Mouse (Mus musculus) forebrain, postnatal 0 days (tissue): ENCODE measurements at regions not wholly inside any gene's neighbourhood (a gene's known extent, or its start where the extent isn't known, plus 50 kb on each side); places are given as distances from the start of the nearest gene placed in this dataset.
A peak's percentile ranks its signal among the peaks of the same experiment; 100 is the strongest.

Experiments used
- ATAC-seq: fragments of 200-750 bp; cut with Nextera tagmentation; 2 replicates; pipeline ENCODE4 v1.8.0; 2017; ENCODE audit warnings: mild to moderate bottlenecking, moderate library complexity
- DNase-seq: peaks from one replicate; pipeline ENCODE4 v3.0.0-alpha.2; 2015
- H3K27ac ChIP-seq: fragments of 300-500 bp; sonication (generic); 2 replicates; pipeline ENCODE4 v1.5.1; 2014; ENCODE audit warnings: low read depth, mild to moderate bottlenecking, antibody characterized with exemption, low read length, moderate library complexity, mixed read lengths
- H3K27me3 ChIP-seq: fragments of 300-500 bp; sonication (generic); 2 replicates; pipeline ENCODE4 v1.6.1; 2014; ENCODE audit warnings: mild to moderate bottlenecking, low read length, mixed read lengths; ENCODE audit not compliant: insufficient read depth
- H3K36me3 ChIP-seq: fragments of 300-500 bp; sonication (generic); 2 replicates; pipeline ENCODE4 v1.6.1; 2014; ENCODE audit warnings: mild to moderate bottlenecking, moderate library complexity; ENCODE audit not compliant: insufficient read depth
- H3K4me1 ChIP-seq: fragments of 300-500 bp; sonication (generic); 2 replicates; pipeline ENCODE4 v1.6.1; 2014; ENCODE audit warnings: antibody characterized with exemption; ENCODE audit not compliant: insufficient read depth
- H3K4me2 ChIP-seq: fragments of 300-500 bp; sonication (generic); 2 replicates; pipeline ENCODE4 v1.6.1; 2014; ENCODE audit warnings: low read depth, mild to moderate bottlenecking, moderate library complexity
- H3K4me3 ChIP-seq: fragments of 300-500 bp; sonication (generic); 2 replicates; pipeline ENCODE4 v1.5.1; 2014; ENCODE audit warnings: low read depth, low read length, mixed read lengths
- H3K9ac ChIP-seq: fragments of 300-500 bp; sonication (generic); 2 replicates; pipeline ENCODE4 v1.6.1; 2014; ENCODE audit warnings: mild to moderate bottlenecking
- H3K9me3 ChIP-seq: fragments of 300-500 bp; sonication (generic); 2 replicates; pipeline ENCODE4 v1.6.1; 2016; ENCODE audit warnings: low read length
- CTCF ChIP-seq: sonication (generic); IDR thresholded peaks from 2 replicates; pipeline ENCODE4 v1.5.1; 2016; ENCODE audit warnings: antibody characterized with exemption, control low read depth, low read depth
- WGBS: fragments of 180-500 bp; shearing (Covaris S2); extraction: QIAGEN DNeasy Blood & Tissue Kit; methylation state at CpG from one replicate; pipeline ENCODE4 v1.1.7; 2014; 5-methylcytosine and 5-hydroxymethylcytosine counted together

DNA sequence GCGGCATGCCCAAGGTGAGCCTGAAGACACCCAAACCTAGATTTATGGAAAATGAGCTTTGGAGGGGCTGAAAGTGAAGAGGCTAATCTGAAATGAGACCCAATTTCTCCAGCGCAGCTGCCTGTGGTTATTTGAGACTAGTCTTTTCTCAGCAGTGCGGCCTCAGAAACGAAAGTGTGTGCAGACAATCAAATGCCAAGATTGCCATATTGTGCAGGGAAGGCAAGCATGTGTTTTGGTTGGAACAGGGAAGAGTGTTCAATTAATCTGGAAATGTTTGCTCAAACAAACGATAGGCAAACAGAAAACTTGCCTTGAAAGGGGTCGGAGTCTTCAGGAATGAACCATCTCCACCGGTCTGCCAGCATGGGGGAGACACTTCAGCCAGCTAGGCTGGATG, 178.2 kb upstream of the Mast4 start:
- Histone ChIP-seq H3K27ac (no peak overlapping the region), H3K36me3 (no peaks in the 10 kb centered on the region), H3K27me3 (no peaks in the 10 kb centered on the region; the same call in 1 of the 2 replicates), H3K9ac (no peak overlapping the region), H3K4me3 (no peak overlapping the region), H3K4me1 (no peaks in the 10 kb centered on the region), H3K4me2 (no peak overlapping the region), H3K9me3 (no peaks in the 10 kb centered on the region)
- WGBS = 58% methylated on average over 7 of the region's 7 CpGs
- peak; percentile 63 for DNase-seq
- TF ChIP-seq CTCF = no peak
- ATAC-seq = peak; percentile 56; the same call in 1 of the 2 replicates

DNA sequence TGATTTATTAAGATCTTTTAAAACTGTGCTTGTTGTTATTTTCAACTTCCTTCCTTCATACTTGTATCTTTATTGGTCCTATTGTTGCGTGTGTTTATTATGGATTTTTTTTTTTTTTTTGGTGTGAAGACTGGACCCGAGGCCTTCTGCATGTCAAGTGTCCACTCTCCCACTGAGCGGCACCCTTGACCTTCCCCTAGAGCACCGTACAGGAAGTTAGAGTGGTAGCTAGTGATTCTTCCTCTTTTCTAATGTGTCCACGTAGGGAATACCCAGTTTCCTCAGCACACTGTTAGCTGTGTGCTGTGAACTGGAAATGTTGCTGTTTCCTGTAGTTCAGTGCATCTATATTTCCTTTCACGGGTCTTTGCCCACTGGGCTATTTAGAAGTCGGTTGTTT, 170.7 kb upstream of the Mast4 start:
- no peak overlapping the region for H3K4me3 ChIP-seq
- ATAC-seq (no peak), DNase-seq (no peak)
- H3K4me1 ChIP-seq = no peaks in the 10 kb centered on the region
- H3K9me3 ChIP-seq = no peaks in the 10 kb centered on the region
- H3K27me3 ChIP-seq = no peaks in the 10 kb centered on the region; the same call in 1 of the 2 replicates
- H3K9ac ChIP-seq = no peak overlapping the region
- no peak overlapping the region for H3K4me2 ChIP-seq
- no peak overlapping the region for H3K27ac ChIP-seq
- TF ChIP-seq CTCF = no peak
- WGBS = 89% methylated on average over 7 of the region's 7 CpGs
- no peaks in the 10 kb centered on the region for H3K36me3 ChIP-seq

DNA sequence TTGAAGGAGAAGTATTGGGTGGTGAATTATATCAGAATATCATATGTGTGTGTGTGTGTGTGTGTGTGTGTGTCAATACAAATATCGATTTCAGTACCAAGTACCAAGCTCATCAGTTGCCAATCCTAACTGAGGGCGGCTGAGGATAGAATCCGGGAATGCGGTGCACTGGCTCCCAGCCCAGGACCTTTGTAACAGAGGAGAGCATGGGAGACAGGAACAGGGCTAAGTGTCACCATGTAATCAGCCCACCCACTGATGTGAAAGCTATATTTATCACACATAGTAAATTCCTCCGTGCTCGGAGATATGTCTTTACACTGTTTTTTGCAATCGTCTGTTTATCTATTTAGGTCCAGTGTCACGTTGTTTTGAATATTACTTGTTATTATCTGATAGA, 165.1 kb upstream of the Mast4 start:
- ATAC-seq (no peak), DNase-seq (no peak)
- H3K9ac ChIP-seq = no peak overlapping the region
- H3K36me3 ChIP-seq = no peaks in the 10 kb centered on the region
- H3K9me3 ChIP-seq = no peaks in the 10 kb centered on the region
- no peaks in the 10 kb centered on the region for H3K4me1 ChIP-seq
- H3K4me2 ChIP-seq = no peak overlapping the region
- TF ChIP-seq CTCF = no peak
- H3K27me3 ChIP-seq = no peaks in the 10 kb centered on the region
- 73% methylated on average over 8 of the region's 8 CpGs for WGBS
- no peak overlapping the region for H3K27ac ChIP-seq
- no peak overlapping the region for H3K4me3 ChIP-seq

DNA sequence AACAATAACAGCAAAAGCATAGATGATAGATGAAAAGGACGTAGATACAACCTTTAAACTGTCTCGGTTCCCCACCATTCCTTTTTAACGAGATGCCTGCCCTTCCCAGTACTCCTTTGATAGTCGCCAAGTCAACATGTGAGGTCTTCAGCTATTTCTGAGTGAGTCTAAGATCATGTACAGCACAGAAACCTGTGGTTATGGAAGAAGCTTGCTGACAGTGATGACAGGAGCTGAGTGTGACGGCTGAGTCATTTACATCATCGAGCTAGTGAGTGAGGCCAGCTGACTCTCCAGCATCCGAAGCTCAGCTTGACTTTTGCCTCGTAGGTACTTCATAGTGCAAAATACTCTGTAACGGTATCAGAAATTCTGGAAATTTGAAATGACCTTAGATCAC, 160.1 kb upstream of the Mast4 start:
- DNase-seq (no peak), ATAC-seq (no peak)
- 79% methylated on average over 9 of the region's 9 CpGs for WGBS
- Histone ChIP-seq H3K4me3 (no peak overlapping the region), H3K36me3 (no peaks in the 10 kb centered on the region), H3K4me1 (no peaks in the 10 kb centered on the region), H3K9me3 (no peaks in the 10 kb centered on the region), H3K4me2 (no peak overlapping the region), H3K27me3 (no peaks in the 10 kb centered on the region), H3K27ac (no peak overlapping the region), H3K9ac (no peak overlapping the region)
- TF ChIP-seq CTCF = no peak

DNA sequence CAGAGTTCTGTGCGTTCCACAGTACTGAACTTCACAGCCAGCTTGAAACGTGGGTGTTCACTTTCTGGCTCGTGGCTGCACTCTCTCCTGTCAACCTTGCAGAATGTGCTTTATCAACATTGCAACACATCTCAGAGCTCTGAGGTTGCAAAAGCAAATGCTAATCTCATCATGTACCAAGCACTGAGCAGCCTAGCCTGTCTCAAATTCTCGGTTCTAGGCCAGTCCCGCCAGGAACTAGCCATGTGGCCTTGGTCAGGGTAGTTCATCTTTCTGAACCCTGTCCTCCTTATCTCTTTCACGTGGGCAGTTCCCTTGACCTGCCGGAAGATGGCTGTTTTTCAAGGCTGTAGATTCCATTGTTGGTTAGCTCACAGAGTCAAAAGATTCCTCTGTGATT, 159.3 kb upstream of the Mast4 start:
- DNase-seq (no peak), ATAC-seq (no peak)
- H3K4me2 ChIP-seq = no peak overlapping the region
- no peaks in the 10 kb centered on the region for H3K9me3 ChIP-seq
- no peak overlapping the region for H3K4me3 ChIP-seq
- H3K36me3 ChIP-seq = no peaks in the 10 kb centered on the region
- H3K27me3 ChIP-seq = no peaks in the 10 kb centered on the region
- no peak for TF ChIP-seq CTCF
- no peak overlapping the region for H3K9ac ChIP-seq
- 85% methylated on average over 7 of the region's 7 CpGs for WGBS
- H3K27ac ChIP-seq = no peak overlapping the region
- no peaks in the 10 kb centered on the region for H3K4me1 ChIP-seq

DNA sequence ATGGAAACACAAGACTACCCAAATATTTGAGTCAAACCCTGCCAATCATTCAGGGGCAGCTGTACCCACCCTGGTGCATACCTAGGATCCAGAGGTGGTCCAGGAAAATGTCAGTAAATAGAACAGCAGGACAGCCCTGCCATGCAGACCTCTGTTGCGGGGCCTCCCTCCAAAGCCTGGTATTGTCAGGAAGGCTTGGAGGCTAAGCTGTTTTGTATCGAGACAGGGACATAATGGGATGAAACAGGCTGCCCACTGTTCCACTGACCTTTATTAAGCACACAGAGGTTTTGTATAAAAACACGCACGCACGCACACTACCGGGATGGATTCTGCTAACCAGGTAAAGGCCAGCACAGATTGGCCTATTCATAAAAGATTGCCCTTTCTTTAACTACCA, 155.8 kb upstream of the Mast4 start:
- no peak for TF ChIP-seq CTCF
- H3K36me3 ChIP-seq = no peaks in the 10 kb centered on the region

DNA sequence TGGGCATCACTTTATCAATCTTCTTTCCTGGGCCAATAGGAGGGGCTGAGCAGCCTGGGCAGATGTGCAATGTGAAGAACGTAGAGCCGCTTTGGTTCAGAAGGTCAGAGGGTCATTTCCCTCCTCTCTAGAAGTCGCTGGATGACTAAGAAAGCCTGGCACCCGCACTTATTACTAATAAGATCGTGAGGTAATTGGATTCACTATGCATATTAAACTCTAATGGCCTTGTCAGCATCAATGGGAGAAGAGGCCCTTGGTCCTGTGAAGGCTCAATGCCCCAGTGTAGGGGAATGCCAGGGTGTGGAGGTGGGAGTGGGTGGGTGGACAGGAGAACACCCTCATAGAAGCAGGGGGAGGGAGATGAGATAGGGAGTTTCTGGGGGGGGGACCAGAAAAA, 149.8 kb upstream of the Mast4 start:
- TF ChIP-seq CTCF = no peak
- no peak for ATAC-seq
- WGBS = 57% methylated on average over 5 of the region's 5 CpGs
- no peak overlapping the region for H3K9ac ChIP-seq
- DNase-seq = no peak
- no peak overlapping the region for H3K4me3 ChIP-seq
- no peaks in the 10 kb centered on the region for H3K36me3 ChIP-seq
- no peak overlapping the region for H3K4me2 ChIP-seq
- H3K4me1 ChIP-seq = no peaks in the 10 kb centered on the region
- no peaks in the 10 kb centered on the region for H3K27me3 ChIP-seq
- H3K27ac ChIP-seq = no peak overlapping the region
- H3K9me3 ChIP-seq = 0 out of 2 replicates have a peak, but pooled peaks cover 3% of the 10 kb centered on the region

More for the DNA sequence above, 155.8 kb upstream of the Mast4 start:
- WGBS = 19% methylated on average over 6 of the region's 6 CpGs
- Histone ChIP-seq H3K27me3 (no peaks in the 10 kb centered on the region), H3K4me2 (no peak overlapping the region), H3K9ac (no peak overlapping the region), H3K4me3 (no peak overlapping the region), H3K27ac (no peak overlapping the region), H3K4me1 (no peaks in the 10 kb centered on the region), H3K9me3 (0 out of 2 replicates have a peak, but pooled peaks cover 3% of the 10 kb centered on the region)
- no peak for DNase-seq
- ATAC-seq = no peak

DNA sequence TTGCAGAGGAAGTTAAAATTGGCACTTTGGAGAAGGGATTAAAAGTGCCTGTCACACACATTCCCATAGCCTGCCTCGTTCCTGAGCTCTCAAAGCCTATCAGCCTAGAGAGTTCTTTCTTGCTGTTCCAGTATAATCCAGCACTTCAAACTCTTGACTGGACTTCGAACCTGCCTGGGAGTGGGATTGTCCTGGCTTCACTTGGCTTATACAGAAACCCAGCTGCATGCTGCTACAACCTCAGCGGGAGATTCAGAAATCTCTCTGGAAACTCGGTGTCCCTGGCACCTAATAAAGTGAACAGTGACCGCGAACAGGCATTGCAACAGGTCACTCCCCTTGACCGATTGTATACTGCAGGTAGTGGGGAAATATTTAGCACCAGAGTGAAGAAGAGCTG, 149.1 kb upstream of the Mast4 start:
- Histone ChIP-seq H3K4me2 (no peak overlapping the region), H3K36me3 (no peaks in the 10 kb centered on the region), H3K9ac (no peak overlapping the region), H3K9me3 (0 out of 2 replicates have a peak, but pooled peaks cover 3% of the 10 kb centered on the region), H3K4me3 (no peak overlapping the region), H3K27me3 (no peaks in the 10 kb centered on the region), H3K4me1 (no peaks in the 10 kb centered on the region), H3K27ac (no peak overlapping the region)
- TF ChIP-seq CTCF = no peak
- DNase-seq = no peak
- WGBS = 65% methylated on average over 7 of the region's 7 CpGs
- no peak for ATAC-seq
